Mouse (Mus musculus) CH12.LX (cell line): ENCODE measurements around the gene Mtfr1l.

Source experiments
- CHD2 ChIP-seq: IDR thresholded peaks from 2 replicates; pipeline ENCODE4 v1.6.1; 2011; ENCODE audit warnings: low read length, improper control_type of control experiment
- CTCF ChIP-seq, 2 experiments: IDR thresholded peaks in 1 of 2; conservative IDR thresholded peaks in 1 of 2; 2 replicates each; pipeline ENCODE4 v1.5.1; 2011 to 2012; ENCODE audit warnings: low read depth in 2 of 2, low read length in 2 of 2, improper control_type of control experiment in 1 of 2, inconsistent platforms in 1 of 2, mild to moderate bottlenecking in 1 of 2, moderate library complexity in 1 of 2
- EP300 ChIP-seq: IDR thresholded peaks from 2 replicates; pipeline ENCODE4 v1.6.1; 2011; ENCODE audit warnings: low read length, improper control_type of control experiment
- ETS1 ChIP-seq: conservative IDR thresholded peaks from 2 replicates; pipeline ENCODE4 v1.6.1; 2012; ENCODE audit warnings: low read depth, mild to moderate bottlenecking, inconsistent platforms, low read length, improper control_type of control experiment, moderate library complexity
- IRF4 ChIP-seq: IDR thresholded peaks from 2 replicates; pipeline ENCODE4 v1.6.1; 2014; ENCODE audit warnings: low read depth, mild to moderate bottlenecking, inconsistent platforms, low read length, improper control_type of control experiment
- POLR2A ChIP-seq: IDR thresholded peaks from 2 replicates; pipeline ENCODE4 v1.6.1; 2011; ENCODE audit warnings: low read depth, mild to moderate bottlenecking, improper control_type of control experiment, low read length
- POLR2AphosphoS2 ChIP-seq: IDR thresholded peaks from 2 replicates; pipeline ENCODE4 v1.6.1; 2011; ENCODE audit warnings: low read depth, low read length, improper control_type of control experiment

- TF ChIP-seq CTCF (conservative IDR thresholded peaks at IDR 0.05 in 1 of 2, IDR thresholded peaks at IDR 0.05 in 1 of 2; ENCODE audit: low read depth in 2 of 2, low read length in 2 of 2) (no peak), POLR2A (no peak), POLR2AphosphoS2 (no peak), CHD2 (no peak), IRF4 (no peak), EP300 (no peak), ETS1 (no peak)
These were observed 25.5 kb upstream of the Mtfr1l start for GRCm38 (mm10) chr4:134560699-134561098.
